In the genomic region with DNA sequence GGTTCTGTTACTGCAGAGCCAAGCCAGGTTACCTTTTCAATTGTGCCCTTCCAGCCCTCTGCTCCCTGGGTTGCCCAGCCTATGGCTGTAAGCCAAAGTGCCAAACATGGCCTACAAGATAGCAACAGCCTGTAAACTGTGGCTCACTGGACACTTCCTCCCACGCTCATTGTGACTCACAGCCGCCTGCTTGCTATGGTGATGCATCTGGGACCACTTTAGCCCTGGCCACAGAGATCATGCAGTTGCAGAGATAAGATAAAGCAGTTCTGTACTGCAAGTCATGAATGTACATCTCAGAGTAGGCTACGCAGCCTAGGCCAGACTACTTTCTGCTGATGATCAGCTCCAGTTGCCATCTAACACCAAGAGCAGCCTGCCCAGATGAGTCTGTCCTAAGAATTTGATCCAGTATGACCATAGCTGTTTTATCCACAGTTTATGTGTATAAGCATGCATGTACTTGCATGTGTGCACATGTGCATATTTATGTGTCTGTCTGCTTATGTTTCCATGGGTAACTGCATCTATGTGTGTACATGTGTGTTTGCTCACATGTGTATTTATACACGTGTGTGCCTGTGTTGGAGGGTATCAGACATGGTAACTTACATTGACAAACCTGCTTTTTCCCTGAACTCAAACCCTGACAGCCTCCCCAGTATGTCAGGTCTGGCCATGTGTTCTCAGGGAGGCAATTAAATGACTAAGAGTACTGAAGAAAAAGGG, we compare ENCODE assay signal across 12 mouse cellular contexts.
A peak's percentile ranks its signal among the peaks of the same experiment; 100 is the strongest.
DNase-seq lines count a peak whose midpoint lies in the region; ATAC-seq lines count a peak whose summit lies in the region.
"Had no signal": no experiment of that assay in that cellular context is flagged by ENCODE, and none has a peak within 500 bp of the region (broad histone marks: within the 10 kb centered on the region; RNA-seq: fewer than 3 reads in every experiment).

No protein-coding gene starts in this region.

- H3K27ac ChIP-seq in liver, embryonic 15.5 days (replicated peaks), result peak overlapping the region; percentile 85
- no peak overlapping the region for H3K27ac ChIP-seq in hindbrain, embryonic 12.5 days
- H3K27ac ChIP-seq: embryonic facial prominence, embryonic 13.5 days; heart, adult 2 months; layer of hippocampus, adult 2 months; midbrain, embryonic 10.5 days had no signal

- H3K27me3 ChIP-seq in liver, embryonic 15.5 days, result no peaks in the 10 kb centered on the region
- no peaks in the 10 kb centered on the region for H3K27me3 ChIP-seq in hindbrain, embryonic 12.5 days
- H3K27me3 ChIP-seq: embryonic facial prominence, embryonic 13.5 days had no signal

- H3K4me1 ChIP-seq in liver, embryonic 15.5 days (replicated peaks), result peaks cover 73% of the 10 kb centered on the region
- no peaks in the 10 kb centered on the region for H3K4me1 ChIP-seq in hindbrain, embryonic 12.5 days
- H3K4me1 ChIP-seq: embryonic facial prominence, embryonic 13.5 days; midbrain, embryonic 10.5 days had no signal

- 26% methylated on average over 4 of the region's 4 CpGs for WGBS in liver, embryonic 15.5 days (ENCODE audit: insufficient replicate concordance)
- WGBS in hindbrain, embryonic 12.5 days, result 87% methylated on average over 4 of the region's 4 CpGs

- H3K4me3 ChIP-seq in liver, embryonic 15.5 days (replicated peaks), result no peak overlapping the region
- H3K4me3 ChIP-seq in hindbrain, embryonic 12.5 days, result no peak overlapping the region
- H3K4me3 ChIP-seq: embryonic facial prominence, embryonic 13.5 days; heart, adult 2 months; layer of hippocampus, adult 2 months; midbrain, embryonic 10.5 days had no signal

- H3K9ac ChIP-seq in liver, embryonic 15.5 days, result peak overlapping the region; percentile 44; the same call in 1 of the 2 replicates
- H3K9ac ChIP-seq in hindbrain, embryonic 12.5 days, result no peak overlapping the region
- H3K9ac ChIP-seq: embryonic facial prominence, embryonic 13.5 days had no signal

- ATAC-seq in liver, embryonic 15.5 days (ENCODE audit: insufficient read depth), result peak; percentile 87
- no peak for ATAC-seq in hindbrain, embryonic 12.5 days (ENCODE audit: low FRiP score)

- no peaks in the 10 kb centered on the region for H3K9me3 ChIP-seq in liver, embryonic 15.5 days (replicated peaks)
- no peaks in the 10 kb centered on the region for H3K9me3 ChIP-seq in hindbrain, embryonic 12.5 days (replicated peaks)
- H3K9me3 ChIP-seq: embryonic facial prominence, embryonic 13.5 days; midbrain, embryonic 10.5 days had no signal

- no peaks in the 10 kb centered on the region for H3K36me3 ChIP-seq in liver, embryonic 15.5 days (replicated peaks)
- H3K36me3 ChIP-seq in hindbrain, embryonic 12.5 days, result no peaks in the 10 kb centered on the region
- H3K36me3 ChIP-seq: embryonic facial prominence, embryonic 13.5 days; midbrain, embryonic 10.5 days had no signal

- DNase-seq in testis, postnatal 14 days (ENCODE audit: low spot score), result peak; percentile 33
- DNase-seq in testis, postnatal 10 days (ENCODE audit: low spot score), result no peak
- DNase-seq in c-Kit-negative CD71-positive TER-119-positive erythroid progenitor cells, embryonic 14.5 days (ENCODE audit: low read depth, low spot score), result peak; percentile 36
- DNase-seq in spleen, postnatal 4 days (ENCODE audit: low spot score in 2 of 2), result peak; percentile 79 to 80
- no peak for DNase-seq in urinary bladder, adult 18-20 months (ENCODE audit: low spot score in 2 of 2)
- no peak for DNase-seq in urinary bladder, adult 2 months (ENCODE audit: low spot score)

- H3K4me2 ChIP-seq in liver, embryonic 15.5 days, result peak overlapping the region; percentile 64
- no peak overlapping the region for H3K4me2 ChIP-seq in hindbrain, embryonic 12.5 days (replicated peaks)
- H3K4me2 ChIP-seq: embryonic facial prominence, embryonic 13.5 days had no signal

Comparison
In these comparisons a context has a peak if more than half of its experiments do, and no peak if none do; other contexts are left out.
1. DNase-seq: peak in testis, postnatal 14 days (single experiment), c-Kit-negative CD71-positive TER-119-positive erythroid progenitor cells, embryonic 14.5 days (single experiment) and spleen, postnatal 4 days (2 of 2); none in testis, postnatal 10 days (single experiment), urinary bladder, adult 18-20 months (0 of 2) and urinary bladder, adult 2 months (single experiment).